Mouse (Mus musculus): ENCODE results near the gene Zfp382.
"Not testable (repeated sequence)": the region's sequence is repeated elsewhere in the genome, so short reads cannot be mapped to it uniquely, and the experiment has no call there.

The Zfp382 gene

DNA sequence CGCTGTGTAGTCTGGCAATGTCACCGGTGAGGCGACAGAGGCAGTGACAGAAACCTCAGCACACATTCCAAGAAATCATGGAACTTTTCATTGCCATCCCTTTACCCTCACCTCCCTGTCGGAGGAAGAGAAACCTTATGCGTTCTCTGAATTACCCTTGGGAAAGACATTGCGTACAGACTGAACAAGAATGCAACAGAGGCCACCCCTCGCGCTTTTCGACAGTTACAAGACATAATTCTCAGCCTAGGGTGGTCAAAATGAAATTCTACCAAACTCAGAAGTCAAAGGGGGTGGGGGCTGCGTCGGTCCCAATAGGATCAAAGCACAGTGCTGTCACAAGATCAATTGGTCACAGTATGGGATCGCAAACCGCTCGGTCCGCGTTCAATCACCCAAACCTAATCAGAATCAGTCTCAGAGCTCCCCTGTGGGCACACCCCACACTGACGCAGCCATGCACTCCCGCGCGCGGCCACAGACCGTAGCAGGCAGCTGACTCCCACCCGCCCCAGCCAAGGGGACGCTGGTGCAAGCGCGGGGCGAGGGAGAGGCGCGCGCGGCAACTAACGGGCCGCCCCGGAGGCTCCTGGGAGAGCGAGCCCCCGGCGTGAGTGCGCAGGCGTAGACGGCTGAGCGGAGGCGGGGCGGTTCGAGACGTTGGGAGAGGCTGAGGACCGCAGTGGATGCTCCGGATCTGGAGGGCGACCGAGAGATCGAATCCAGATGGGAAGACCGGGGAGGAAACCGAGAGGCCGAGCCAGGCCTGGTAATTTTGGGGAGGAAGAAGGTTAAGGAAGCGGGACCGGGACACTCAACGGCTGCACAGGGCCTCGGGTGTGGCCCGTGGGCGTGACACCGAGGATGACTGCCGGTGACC lies at the start of gene Zfp382:
TSS of gene Zfp382 (plus strand) at position 635 of the 880 bp plus-strand sequence.
- DNase-seq (ENCODE audit: low read depth, low spot score): peak; percentile 91

DNA sequence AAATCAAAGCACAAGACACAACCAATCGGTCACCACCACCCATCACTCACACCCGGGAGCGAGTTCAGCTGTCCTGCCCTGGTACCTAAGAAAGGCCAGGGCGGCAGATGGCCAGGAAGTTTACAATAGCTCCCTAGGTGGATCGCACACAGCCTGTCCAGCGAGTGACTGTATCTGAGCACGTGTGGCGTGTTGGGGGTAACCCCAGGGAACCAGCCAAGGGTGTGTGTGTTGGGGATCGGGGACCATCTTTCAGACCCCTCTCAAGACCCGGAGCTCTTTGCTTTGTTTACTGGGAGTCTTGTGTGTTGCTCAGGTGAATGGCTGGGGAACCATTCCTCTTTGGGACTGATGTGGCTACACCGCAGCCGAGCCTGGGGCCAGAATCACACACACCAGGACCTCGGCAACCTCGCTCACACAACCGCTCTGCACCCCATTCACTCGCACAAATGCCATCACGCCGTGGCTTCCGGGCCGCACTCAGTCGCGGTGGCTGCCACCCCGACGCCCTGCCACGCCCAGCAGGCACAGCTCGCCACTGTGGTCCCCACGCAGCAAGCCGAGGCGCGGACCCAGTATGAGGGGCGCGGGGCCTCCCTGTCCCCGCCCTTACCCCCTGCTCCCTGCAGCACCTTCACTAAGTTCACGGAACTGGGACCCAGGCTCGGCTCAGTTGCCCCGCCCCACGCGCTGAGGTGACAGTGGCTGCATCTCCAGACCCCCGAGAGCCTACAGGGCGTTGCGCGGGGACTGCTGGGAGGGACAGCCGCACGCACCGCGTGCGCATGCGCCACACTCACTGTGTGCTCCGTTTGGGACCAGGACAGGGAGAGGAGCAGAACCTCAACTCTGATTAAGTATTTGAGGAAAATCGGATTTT lies 49.4 kb upstream of the Zfp382 start, which contains the start of gene Zfp82:
TSS of gene Zfp82 (minus strand) at position 755 of the 883 bp plus-strand sequence.
- peak; percentile 89 for DNase-seq (ENCODE audit: low read depth, low spot score)

GRCm38 (mm10) chr7:30086524-30086923 lies 35.2 kb upstream of the Zfp382 start:
- no peak for DNase-seq (ENCODE audit: low read depth, low spot score)

DNA sequence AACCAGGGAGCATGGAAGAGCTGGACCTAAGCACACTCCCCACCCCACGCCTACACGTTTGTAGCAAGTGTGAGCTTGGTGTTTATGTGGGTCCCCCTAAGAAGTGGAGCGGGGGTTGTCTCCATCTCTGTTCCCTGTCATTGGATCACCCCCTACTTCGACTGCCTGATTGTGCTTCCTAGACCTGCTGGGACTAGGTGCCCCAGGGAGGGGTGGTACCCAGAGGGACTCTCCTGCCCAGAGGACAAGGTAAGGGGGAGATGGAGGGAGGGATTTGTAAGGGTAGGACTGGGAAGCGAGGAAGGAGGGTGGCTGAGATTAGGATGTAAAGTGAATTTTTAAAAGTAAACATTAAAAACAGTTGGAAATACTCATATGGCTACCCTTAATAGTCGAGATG lies 32.3 kb upstream of the Zfp382 start:
- no peak for DNase-seq (ENCODE audit: low read depth, low spot score)

DNA sequence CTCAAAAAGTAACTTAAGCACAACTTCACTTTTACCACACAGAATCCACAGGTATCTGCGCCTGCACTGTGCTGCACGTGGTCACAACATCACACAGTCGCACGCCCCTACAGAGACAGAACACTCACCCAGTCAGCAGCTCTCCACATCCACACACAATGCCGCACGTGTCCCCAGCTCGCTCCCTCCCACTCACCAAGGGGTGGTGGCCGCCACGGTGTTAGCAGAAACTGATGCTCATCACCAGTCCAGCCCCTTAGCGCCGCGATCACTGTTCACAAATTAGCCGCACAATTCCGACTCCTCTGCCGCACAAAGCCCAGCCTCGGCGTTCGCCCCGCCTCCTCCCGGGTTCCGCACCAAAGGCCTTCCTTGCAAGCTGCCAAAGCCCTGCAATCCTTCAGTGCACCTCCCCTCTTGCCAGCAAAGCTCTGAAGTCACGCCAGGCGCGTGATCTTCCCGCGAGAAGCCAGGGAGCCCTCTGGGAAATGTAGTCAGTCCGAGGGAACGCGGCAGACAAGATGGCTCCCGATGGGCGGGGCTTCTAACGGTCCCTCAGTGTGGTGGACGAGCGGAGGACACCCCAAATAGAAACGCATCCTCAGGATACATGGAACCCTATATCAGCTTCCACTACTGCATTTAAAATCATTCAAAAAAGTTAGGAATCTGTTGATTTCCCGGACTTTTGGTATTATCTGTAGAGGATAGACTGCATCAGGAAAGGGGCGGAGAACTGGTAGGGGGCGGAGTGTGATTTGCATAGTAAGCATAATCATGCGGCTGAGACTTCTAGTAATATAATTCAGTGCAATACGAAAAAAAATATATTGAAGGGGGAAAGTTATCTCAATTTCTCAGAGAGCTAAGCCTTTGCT lies 31.4 kb upstream of the Zfp382 start, which contains the start of the genes Gm26920 and Zfp566:
TSS of gene Gm26920 (minus strand) at position 319 of the 878 bp plus-strand sequence.
TSS of gene Zfp566 (minus strand) at position 436 of the 878 bp plus-strand sequence.
- DNase-seq (ENCODE audit: low read depth, low spot score): peak; percentile 99

DNA sequence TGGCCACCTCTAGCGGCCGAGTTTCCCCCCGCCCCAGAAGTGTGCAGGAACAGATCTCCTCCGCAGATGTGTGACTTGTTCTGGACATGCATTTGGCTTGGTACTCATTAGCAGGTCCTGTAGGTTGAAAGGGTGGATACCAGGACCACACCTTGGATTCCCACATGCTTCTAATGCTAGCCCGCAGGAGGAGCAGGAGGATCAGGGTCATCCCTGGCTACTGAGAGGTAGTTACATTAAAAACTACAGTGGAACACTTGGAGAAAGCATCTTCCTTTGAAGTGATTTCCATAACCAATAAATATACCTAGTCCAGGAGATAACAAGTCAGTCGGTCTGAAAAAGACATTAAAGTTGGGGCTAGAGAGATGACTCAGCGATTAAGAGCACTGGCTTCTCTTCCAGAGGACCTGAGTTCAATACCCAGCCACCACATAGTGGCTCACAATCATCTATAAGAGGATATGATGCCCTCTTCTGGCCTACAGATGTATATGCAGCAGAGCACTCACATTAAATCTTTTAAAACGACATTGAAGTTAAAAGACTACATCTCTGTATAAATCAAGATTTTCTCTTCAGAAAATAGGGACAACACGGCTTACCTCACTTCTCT lies 30.7 kb upstream of the Zfp382 start:
- peak; percentile 77 for DNase-seq (ENCODE audit: low read depth, low spot score)

GRCm38 (mm10) chr7:30092666-30093065 lies 29.1 kb upstream of the Zfp382 start:
- peak; percentile 36 for DNase-seq (ENCODE audit: low read depth, low spot score)

GRCm38 (mm10) chr7:30093918-30094415 lies 27.8 kb upstream of the Zfp382 start:
- DNase-seq (ENCODE audit: low read depth, low spot score): no peak

GRCm38 (mm10) chr7:30094646-30095429 lies 26.9 kb upstream of the Zfp382 start, which contains the start of gene Zfp260:
Gene Zfp260 (plus strand): TSS chr7:30094777.
- DNase-seq (ENCODE audit: low read depth, low spot score): peak; percentile 91

DNA sequence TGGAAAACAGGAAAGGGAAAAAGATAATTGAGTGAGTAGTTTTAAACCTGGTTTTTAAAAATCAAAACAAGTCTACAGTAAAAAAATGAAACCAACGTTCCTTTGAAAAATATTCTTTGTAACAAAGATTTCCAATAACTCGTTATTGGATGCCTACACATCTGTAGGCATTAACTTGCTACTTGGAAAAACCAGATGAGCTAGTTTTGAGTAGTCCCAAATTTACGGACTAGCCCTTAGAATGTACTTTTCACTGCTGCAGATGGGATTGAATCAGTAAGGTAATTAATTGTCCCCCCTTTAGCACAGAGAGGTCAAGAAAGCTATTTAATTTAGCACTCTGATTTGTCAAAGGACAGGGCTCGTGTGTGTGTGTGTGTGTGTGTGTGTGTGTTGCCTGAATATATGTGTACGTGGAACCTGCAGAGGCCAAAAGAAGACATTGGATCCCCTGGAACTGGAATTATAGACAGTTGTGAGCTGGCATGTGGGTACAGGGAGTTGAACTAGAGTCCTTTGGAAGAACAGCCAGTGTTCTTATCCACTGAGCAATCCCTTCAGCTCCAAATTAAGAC lies 26.1 kb upstream of the Zfp382 start:
- DNase-seq (ENCODE audit: low read depth, low spot score): peak; percentile 27

- peak; percentile 90 for DNase-seq (ENCODE audit: low read depth, low spot score)
These were observed 22.4 kb upstream of the Zfp382 start for GRCm38 (mm10) chr7:30099297-30099696.

GRCm38 (mm10) chr7:30116076-30116475 lies 5.7 kb upstream of the Zfp382 start:
- no peak for DNase-seq (ENCODE audit: low read depth, low spot score)

GRCm38 (mm10) chr7:30117935-30118334 lies 3.8 kb upstream of the Zfp382 start:
- not testable (repeated sequence) for DNase-seq (ENCODE audit: low read depth, low spot score)

DNA sequence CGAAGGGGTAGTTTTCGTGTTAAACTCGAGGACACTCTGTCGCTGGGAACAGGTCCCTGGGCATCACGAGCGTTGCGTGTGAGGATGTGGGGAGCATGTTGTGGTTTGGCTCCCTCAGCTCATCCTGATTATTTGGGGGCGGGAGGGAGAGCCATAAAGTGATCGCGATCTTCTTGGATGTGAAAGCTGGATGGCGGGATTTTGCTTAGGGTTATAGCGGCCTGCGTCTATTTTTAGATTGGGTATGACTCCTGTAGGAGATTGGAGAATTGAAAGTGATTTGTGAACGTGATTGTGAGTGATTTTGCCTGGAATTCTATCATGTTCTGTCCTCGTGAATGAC lies 417 bp downstream of the Zfp382 start:
- no peak for DNase-seq (ENCODE audit: low read depth, low spot score)

- DNase-seq (ENCODE audit: low read depth, low spot score): no peak
These were observed 8.2 kb downstream of the Zfp382 start for GRCm38 (mm10) chr7:30129900-30130299.

DNA sequence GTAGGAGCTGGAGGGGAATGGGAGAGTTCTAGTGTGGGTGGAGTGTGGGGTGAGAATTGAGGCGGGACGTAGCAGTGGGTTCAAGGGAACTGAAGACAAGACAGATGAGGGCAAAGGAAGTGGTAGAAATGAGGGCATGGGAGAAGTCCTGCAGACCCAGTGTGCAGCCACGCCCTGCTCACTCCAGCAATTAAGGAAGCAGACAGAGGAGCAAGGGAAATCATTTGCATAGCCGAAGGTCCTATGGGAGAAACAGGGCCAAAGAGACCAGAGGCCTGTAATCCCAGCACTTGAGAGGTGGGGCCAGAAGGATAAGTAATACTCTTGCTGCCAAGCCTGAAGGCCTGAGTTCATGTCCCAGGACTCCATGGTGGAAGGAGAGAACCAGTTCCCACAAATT lies 10.7 kb downstream of the Zfp382 start:
- no peak for DNase-seq (ENCODE audit: low read depth, low spot score)

- no peak for DNase-seq (ENCODE audit: low read depth, low spot score)
These were observed 15.1 kb downstream of the Zfp382 start for GRCm38 (mm10) chr7:30136826-30137225.

GRCm38 (mm10) chr7:30143170-30143554 lies 21.4 kb downstream of the Zfp382 start:
- DNase-seq (ENCODE audit: low read depth, low spot score): no peak

- DNase-seq (ENCODE audit: low read depth, low spot score): no peak
These were observed 21.9 kb downstream of the Zfp382 start for GRCm38 (mm10) chr7:30143555-30144209.

All from CD4-positive helper T cell, adult 2 months (primary cell).